Mouse (Mus musculus) lung, embryonic 15.5 days (tissue): ENCODE data around the gene Adgrd1. TPM values are rescaled to one million over a fixed set of nuclear protein-coding genes. Genes with fewer than 3 reads are reported as not detected.

Experiments
- ATAC-seq: fragments of 200-750 bp; cut with Nextera tagmentation; 2 replicates; pipeline ENCODE4 v1.8.0; 2017; ENCODE audit warnings: moderate number of reproducible peaks, borderline replicate concordance; ENCODE audit not compliant: low FRiP score, low TSS enrichment; ENCODE audit errors: extremely low read depth
- H3K27ac ChIP-seq: fragments of 300-500 bp; sonication (generic); 2 replicates; pipeline ENCODE4 v1.5.1; 2015; ENCODE audit warnings: moderate library complexity, mild to moderate bottlenecking, inconsistent platforms
- H3K27me3 ChIP-seq: fragments of 300-500 bp; sonication (generic); 2 replicates; pipeline ENCODE4 v1.6.1; 2015; ENCODE audit warnings: inconsistent platforms
- H3K36me3 ChIP-seq: fragments of 300-500 bp; sonication (generic); 2 replicates; pipeline ENCODE4 v1.6.1; 2015; ENCODE audit warnings: inconsistent platforms
- H3K4me1 ChIP-seq: fragments of 300-500 bp; sonication (generic); 2 replicates; pipeline ENCODE4 v1.6.1; 2015; ENCODE audit warnings: inconsistent platforms
- H3K4me2 ChIP-seq: fragments of 300-500 bp; sonication (generic); 2 replicates; pipeline ENCODE4 v1.6.1; 2015; ENCODE audit warnings: inconsistent platforms, mild to moderate bottlenecking, moderate library complexity
- H3K4me3 ChIP-seq: fragments of 300-500 bp; sonication (generic); 2 replicates; pipeline ENCODE4 v1.5.1; 2015; ENCODE audit warnings: mild to moderate bottlenecking, inconsistent platforms
- H3K9ac ChIP-seq: fragments of 300-500 bp; sonication (generic); 2 replicates; pipeline ENCODE4 v1.6.1; 2015; ENCODE audit warnings: inconsistent platforms
- H3K9me3 ChIP-seq: fragments of 300-500 bp; sonication (generic); 2 replicates; pipeline ENCODE4 v1.6.1; 2016; ENCODE audit warnings: inconsistent platforms
- WGBS: fragments of 180-500 bp; shearing (Covaris S2); methylation state at CpG from one replicate; pipeline ENCODE4 v1.1.7; 2015; 5-methylcytosine and 5-hydroxymethylcytosine counted together
- polyA plus RNA-seq: library from polyadenylated mRNA; unstranded; fragments of >200 nt; fragmentation: Nextera tagmentation; extraction: Ambion mirVana; gene quantifications from 2 replicates; pipeline ENCODE4 v1.2.1, GENCODE M21; 2015

The Adgrd1 gene
- polyA plus RNA-seq, 1 experiment from 2014 or later, result 1.3 TPM

GRCm38 (mm10) chr5:129186926-129187325 is 90.4 kb downstream of the Adgrd1 start:
- Histone ChIP-seq H3K4me2 (no peak overlapping the region), H3K9ac (no peak overlapping the region), H3K36me3 (no peaks in the 10 kb centered on the region), H3K27ac (no peak overlapping the region), H3K4me3 (no peak overlapping the region), H3K9me3 (no peaks in the 10 kb centered on the region), H3K4me1 (no peaks in the 10 kb centered on the region), H3K27me3 (no peaks in the 10 kb centered on the region; the same call in 1 of the 2 replicates)
- no peak for ATAC-seq
- 70% methylated on average over 7 of the region's 7 CpGs for WGBS

- WGBS, result 64% methylated on average over 6 of the region's 6 CpGs
- no peaks in the 10 kb centered on the region for H3K9me3 ChIP-seq
- no peaks in the 10 kb centered on the region for H3K36me3 ChIP-seq
- H3K4me2 ChIP-seq, result no peak overlapping the region
- H3K9ac ChIP-seq, result no peak overlapping the region
- H3K27ac ChIP-seq, result no peak overlapping the region
- H3K4me1 ChIP-seq, result no peaks in the 10 kb centered on the region
- no peak for ATAC-seq
- no peaks in the 10 kb centered on the region for H3K27me3 ChIP-seq
- no peak overlapping the region for H3K4me3 ChIP-seq
Observed at GRCm38 (mm10) chr5:129189071-129189470, 92.5 kb downstream of the Adgrd1 start.

- 64% methylated on average over 7 of the region's 7 CpGs for WGBS
- H3K4me3 ChIP-seq, result no peak overlapping the region
- no peak overlapping the region for H3K27ac ChIP-seq
- no peaks in the 10 kb centered on the region for H3K9me3 ChIP-seq
- ATAC-seq, result 0 out of 2 replicates have a peak, but pooled peaks have one; percentile 15
- no peak overlapping the region for H3K4me2 ChIP-seq
- no peaks in the 10 kb centered on the region for H3K27me3 ChIP-seq
- H3K9ac ChIP-seq, result no peak overlapping the region
- H3K36me3 ChIP-seq, result no peaks in the 10 kb centered on the region
- H3K4me1 ChIP-seq, result no peaks in the 10 kb centered on the region
Observed at GRCm38 (mm10) chr5:129190077-129190476, 93.5 kb downstream of the Adgrd1 start.

- no peaks in the 10 kb centered on the region for H3K27me3 ChIP-seq
- no peaks in the 10 kb centered on the region for H3K9me3 ChIP-seq
- no peaks in the 10 kb centered on the region for H3K36me3 ChIP-seq
- ATAC-seq, result no peak
- no peaks in the 10 kb centered on the region for H3K4me1 ChIP-seq
- 49% methylated on average over 9 of the region's 9 CpGs for WGBS
- no peak overlapping the region for H3K27ac ChIP-seq
- no peak overlapping the region for H3K4me3 ChIP-seq
- H3K4me2 ChIP-seq, result no peak overlapping the region
- no peak overlapping the region for H3K9ac ChIP-seq
Observed at GRCm38 (mm10) chr5:129196501-129196900, 100.0 kb downstream of the Adgrd1 start.

GRCm38 (mm10) chr5:129196971-129197519 is 100.5 kb downstream of the Adgrd1 start:
- Histone ChIP-seq H3K27me3 (no peaks in the 10 kb centered on the region), H3K9ac (no peak overlapping the region), H3K4me1 (no peaks in the 10 kb centered on the region), H3K36me3 (no peaks in the 10 kb centered on the region), H3K9me3 (no peaks in the 10 kb centered on the region), H3K27ac (no peak overlapping the region), H3K4me2 (no peak overlapping the region), H3K4me3 (no peak overlapping the region)
- no peak for ATAC-seq
- WGBS, result 66% methylated on average over 9 of the region's 9 CpGs

- 48% methylated on average over 3 of the region's 3 CpGs for WGBS
- Histone ChIP-seq H3K36me3 (no peaks in the 10 kb centered on the region), H3K9ac (no peak overlapping the region), H3K27ac (no peak overlapping the region), H3K4me1 (no peaks in the 10 kb centered on the region), H3K27me3 (no peaks in the 10 kb centered on the region), H3K4me3 (no peak overlapping the region), H3K4me2 (no peak overlapping the region), H3K9me3 (no peaks in the 10 kb centered on the region)
- no peak for ATAC-seq
Observed at GRCm38 (mm10) chr5:129200132-129200531, 103.6 kb downstream of the Adgrd1 start.

GRCm38 (mm10) chr5:129208279-129208678 is 111.7 kb downstream of the Adgrd1 start:
- no peak overlapping the region for H3K27ac ChIP-seq
- H3K27me3 ChIP-seq, result no peaks in the 10 kb centered on the region
- H3K9me3 ChIP-seq, result no peaks in the 10 kb centered on the region
- H3K4me3 ChIP-seq, result no peak overlapping the region
- H3K36me3 ChIP-seq, result no peaks in the 10 kb centered on the region
- ATAC-seq, result no peak
- H3K4me2 ChIP-seq, result no peak overlapping the region
- H3K9ac ChIP-seq, result no peak overlapping the region
- H3K4me1 ChIP-seq, result no peaks in the 10 kb centered on the region

GRCm38 (mm10) chr5:129208845-129209244 is 112.3 kb downstream of the Adgrd1 start:
- H3K4me3 ChIP-seq, result no peak overlapping the region
- 60% methylated on average over 4 of the region's 4 CpGs for WGBS
- H3K9me3 ChIP-seq, result no peaks in the 10 kb centered on the region
- no peak overlapping the region for H3K9ac ChIP-seq
- no peaks in the 10 kb centered on the region for H3K4me1 ChIP-seq
- no peaks in the 10 kb centered on the region for H3K36me3 ChIP-seq
- no peak for ATAC-seq
- H3K27ac ChIP-seq, result no peak overlapping the region
- H3K4me2 ChIP-seq, result no peak overlapping the region
- no peaks in the 10 kb centered on the region for H3K27me3 ChIP-seq

- Histone ChIP-seq H3K27ac (no peak overlapping the region), H3K4me1 (no peaks in the 10 kb centered on the region), H3K9ac (no peak overlapping the region), H3K9me3 (no peaks in the 10 kb centered on the region), H3K36me3 (no peaks in the 10 kb centered on the region), H3K4me2 (no peak overlapping the region), H3K27me3 (no peaks in the 10 kb centered on the region), H3K4me3 (no peak overlapping the region)
- no peak for ATAC-seq
- 68% methylated on average over 14 of the region's 14 CpGs for WGBS
Observed at GRCm38 (mm10) chr5:129211385-129212031, 115.0 kb downstream of the Adgrd1 start.

GRCm38 (mm10) chr5:129214023-129214422 is 117.5 kb downstream of the Adgrd1 start:
- 39% methylated on average over 9 of the region's 9 CpGs for WGBS
- Histone ChIP-seq H3K36me3 (no peaks in the 10 kb centered on the region), H3K9me3 (no peaks in the 10 kb centered on the region), H3K4me3 (no peak overlapping the region), H3K4me2 (no peak overlapping the region), H3K9ac (no peak overlapping the region), H3K27me3 (no peaks in the 10 kb centered on the region), H3K4me1 (no peaks in the 10 kb centered on the region), H3K27ac (no peak overlapping the region)
- no peak for ATAC-seq

GRCm38 (mm10) chr5:129216001-129216400 is 119.5 kb downstream of the Adgrd1 start:
- Histone ChIP-seq H3K9me3 (no peaks in the 10 kb centered on the region), H3K4me1 (no peaks in the 10 kb centered on the region), H3K27me3 (no peaks in the 10 kb centered on the region), H3K9ac (no peak overlapping the region), H3K27ac (no peak overlapping the region), H3K36me3 (no peaks in the 10 kb centered on the region), H3K4me2 (no peak overlapping the region), H3K4me3 (no peak overlapping the region)
- 84% methylated on average over 2 of the region's 2 CpGs for WGBS
- no peak for ATAC-seq

- 8% methylated on average over 22 of the region's 22 CpGs for WGBS
- H3K9ac ChIP-seq, result no peak overlapping the region
- no peaks in the 10 kb centered on the region for H3K4me1 ChIP-seq
- H3K4me2 ChIP-seq, result peak overlapping the region; percentile 30; the same call in 1 of the 2 replicates
- no peak overlapping the region for H3K4me3 ChIP-seq
- H3K27me3 ChIP-seq, result no peaks in the 10 kb centered on the region
- H3K9me3 ChIP-seq, result no peaks in the 10 kb centered on the region
- no peaks in the 10 kb centered on the region for H3K36me3 ChIP-seq
- H3K27ac ChIP-seq, result no peak overlapping the region
- no peak for ATAC-seq
Observed at GRCm38 (mm10) chr5:129217481-129218221, 121.1 kb downstream of the Adgrd1 start.
